Mouse (Mus musculus) gastrocnemius, postnatal 10 days (tissue): ENCODE results near the gene Rela. TPM values are rescaled to one million over a fixed set of nuclear protein-coding genes. Genes with fewer than 3 reads are reported as not detected.
A peak's percentile ranks its signal among the peaks of the same experiment; 100 is the strongest.

Experiments
- DNase-seq: peaks from one replicate; pipeline ENCODE4 v3.0.0; 2021; ENCODE audit warnings: mixed read lengths
- total RNA-seq, 2 experiments: library from RNA; stranded (reverse); gene quantifications; 2 replicates each; pipeline ENCODE4 v1.2.3; 2021

Rela gene
- total RNA-seq, 2 experiments from 2014 or later: 20.0 to 28.8 TPM

DNA sequence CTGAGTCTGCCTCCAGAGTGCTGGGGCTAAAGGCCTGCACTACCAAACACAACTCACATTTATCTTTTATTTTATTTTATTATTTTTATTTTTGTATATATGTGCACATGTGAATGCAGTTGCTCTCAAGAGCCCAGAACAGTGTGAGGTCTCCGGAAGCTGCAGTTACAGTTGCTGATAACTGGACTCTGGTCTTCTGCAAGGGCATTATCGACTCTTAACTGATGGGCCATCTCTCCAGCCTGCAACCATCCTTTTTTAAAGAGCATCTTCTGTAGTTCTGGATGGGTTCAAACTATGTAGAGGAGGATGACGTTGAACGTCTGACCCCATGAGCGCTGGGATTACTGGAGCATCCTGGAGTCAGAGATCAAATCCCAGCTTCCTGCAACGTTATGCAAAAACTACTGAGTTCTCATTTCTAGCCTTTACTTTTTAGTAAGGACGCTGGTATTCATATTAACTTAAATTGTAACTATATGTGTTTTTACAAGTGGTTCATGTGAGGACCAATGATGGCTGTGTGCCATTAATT, 1.2 kb upstream of the Rela start:
- DNase-seq: no peak

DNA sequence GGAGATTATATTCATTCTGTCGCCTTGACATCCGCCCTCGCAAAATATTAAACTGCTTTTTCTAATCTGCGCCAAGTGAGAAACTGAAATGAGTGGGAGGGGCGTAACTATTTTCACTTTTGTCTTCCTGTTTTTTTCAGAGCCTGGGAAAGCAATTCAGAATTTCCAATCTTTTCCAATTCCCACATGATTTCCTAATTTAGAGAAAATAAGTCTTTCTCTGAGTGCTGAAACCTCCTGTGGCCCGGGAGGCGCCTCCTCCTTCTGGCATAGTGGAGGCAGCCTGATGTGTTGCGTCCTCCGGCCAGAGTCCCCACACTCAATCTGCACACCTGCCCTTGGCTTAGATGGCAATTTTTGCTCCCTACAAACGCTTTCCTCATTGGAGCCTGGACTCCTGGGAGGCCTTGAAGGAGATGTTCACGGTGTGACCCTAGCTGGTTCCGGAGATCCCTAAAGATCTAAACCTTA, 677 bp upstream of the Rela start:
- DNase-seq: no peak

DNA sequence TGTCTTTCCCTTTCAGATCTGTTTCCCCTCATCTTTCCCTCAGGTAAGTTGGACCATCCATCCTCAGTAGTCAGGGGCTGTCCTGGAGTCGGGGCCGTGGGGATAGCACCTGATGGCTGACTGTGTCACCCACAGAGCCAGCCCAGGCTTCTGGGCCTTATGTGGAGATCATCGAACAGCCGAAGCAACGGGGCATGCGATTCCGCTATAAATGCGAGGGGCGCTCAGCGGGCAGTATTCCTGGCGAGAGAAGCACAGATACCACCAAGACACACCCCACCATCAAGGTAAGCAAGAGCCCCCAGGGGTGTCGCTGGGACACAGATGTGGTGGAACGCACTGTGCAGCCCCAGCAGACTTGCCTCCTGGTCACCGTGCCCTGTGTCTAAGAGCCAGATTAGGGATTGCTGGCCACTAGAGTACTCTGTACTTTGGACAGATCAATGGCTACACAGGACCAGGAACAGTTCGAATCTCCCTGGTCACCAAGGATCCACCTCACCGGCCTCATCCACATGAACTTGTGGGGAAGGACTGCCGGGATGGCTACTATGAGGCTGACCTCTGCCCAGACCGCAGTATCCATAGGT, 1.2 kb downstream of the Rela start:
- DNase-seq: no peak

DNA sequence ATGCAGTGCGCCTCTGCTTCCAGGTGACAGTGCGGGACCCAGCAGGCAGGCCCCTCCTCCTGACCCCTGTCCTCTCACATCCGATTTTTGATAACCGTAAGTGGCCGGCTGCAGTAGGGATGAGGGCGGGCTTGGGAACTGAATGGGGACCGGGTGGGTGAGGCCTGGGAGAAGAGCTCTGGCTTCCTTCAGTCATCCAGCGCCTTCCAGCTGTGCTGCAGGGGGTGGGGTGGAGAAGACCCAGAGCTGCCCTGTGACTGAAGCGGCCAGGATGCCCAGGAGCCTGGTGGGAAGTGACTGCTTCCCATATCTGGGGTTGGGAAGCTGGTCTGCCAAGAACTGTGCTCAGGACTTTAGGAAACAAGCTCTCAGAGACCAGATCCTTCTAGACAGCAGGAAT, 3.1 kb downstream of the Rela start:
- no peak for DNase-seq

DNA sequence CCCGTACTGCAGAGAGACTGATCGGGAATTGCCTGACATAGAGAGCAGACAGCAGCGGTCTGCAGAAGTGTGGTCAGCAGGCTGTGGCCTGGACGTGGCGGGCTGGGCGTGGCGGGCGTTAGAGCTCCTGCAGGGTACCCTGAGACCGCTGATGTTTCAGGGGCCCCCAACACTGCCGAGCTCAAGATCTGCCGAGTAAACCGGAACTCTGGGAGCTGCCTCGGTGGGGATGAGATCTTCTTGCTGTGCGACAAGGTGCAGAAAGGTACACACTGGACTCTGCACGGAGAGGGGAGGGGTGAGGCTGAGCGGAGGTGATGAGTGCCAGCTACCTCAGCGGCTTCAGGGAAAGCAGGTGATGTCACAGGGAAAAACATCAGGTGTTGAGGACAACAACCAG, 3.7 kb downstream of the Rela start:
- no peak for DNase-seq

DNA sequence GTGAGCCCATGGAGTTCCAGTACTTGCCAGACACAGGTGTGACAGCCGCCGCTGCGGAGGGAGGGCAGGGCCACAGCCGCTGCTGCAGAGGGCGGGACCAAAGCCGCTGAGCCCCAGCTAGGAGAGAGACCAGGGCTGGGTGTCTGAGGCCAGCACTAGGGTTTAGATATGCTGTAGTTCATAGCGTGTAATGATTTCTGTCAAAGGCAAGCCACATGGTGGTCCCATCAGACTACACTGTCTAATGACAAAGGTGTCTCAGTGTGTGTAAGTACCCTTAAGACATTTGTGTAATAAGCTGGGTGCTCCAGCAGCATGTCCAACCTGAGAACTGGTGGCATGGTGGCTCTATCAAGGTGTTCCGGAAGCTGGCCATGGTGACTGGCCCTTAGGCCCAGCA, 4.4 kb downstream of the Rela start:
- no peak for DNase-seq

DNA sequence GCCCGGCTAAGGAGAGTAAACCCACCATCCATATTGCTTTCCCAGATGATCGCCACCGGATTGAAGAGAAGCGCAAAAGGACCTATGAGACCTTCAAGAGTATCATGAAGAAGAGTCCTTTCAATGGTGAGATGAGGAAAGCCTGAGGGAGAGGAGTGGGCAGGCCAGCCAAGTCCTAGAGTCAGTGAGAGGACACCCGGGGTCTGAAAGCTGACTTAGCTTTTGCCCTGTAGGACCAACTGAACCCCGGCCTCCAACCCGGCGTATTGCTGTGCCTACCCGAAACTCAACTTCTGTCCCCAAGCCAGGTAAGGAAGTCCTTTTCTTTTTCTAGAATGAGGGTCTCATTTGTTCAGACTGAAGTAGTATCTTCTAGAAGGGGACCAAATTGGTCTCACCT, 8.0 kb downstream of the Rela start:
- no peak for DNase-seq

DNA sequence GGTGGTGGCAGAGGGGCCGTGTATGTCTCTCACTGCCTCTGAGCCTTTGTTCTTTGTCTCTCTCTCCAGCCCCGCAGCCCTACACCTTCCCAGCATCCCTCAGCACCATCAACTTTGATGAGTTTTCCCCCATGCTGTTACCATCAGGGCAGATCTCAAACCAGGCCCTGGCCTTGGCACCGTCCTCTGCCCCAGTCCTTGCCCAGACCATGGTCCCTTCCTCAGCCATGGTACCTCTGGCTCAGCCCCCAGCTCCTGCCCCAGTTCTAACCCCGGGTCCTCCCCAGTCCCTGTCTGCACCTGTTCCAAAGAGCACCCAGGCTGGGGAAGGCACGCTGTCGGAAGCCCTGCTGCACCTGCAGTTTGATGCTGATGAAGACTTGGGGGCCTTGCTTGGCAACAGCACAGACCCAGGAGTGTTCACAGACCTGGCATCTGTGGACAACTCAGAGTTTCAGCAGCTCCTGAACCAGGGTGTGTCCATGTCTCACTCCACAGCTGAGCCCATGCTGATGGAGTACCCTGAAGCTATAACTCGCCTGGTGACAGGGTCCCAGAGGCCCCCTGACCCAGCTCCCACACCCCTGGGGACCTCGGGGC, 9.5 kb downstream of the Rela start:
- DNase-seq: no peak

DNA sequence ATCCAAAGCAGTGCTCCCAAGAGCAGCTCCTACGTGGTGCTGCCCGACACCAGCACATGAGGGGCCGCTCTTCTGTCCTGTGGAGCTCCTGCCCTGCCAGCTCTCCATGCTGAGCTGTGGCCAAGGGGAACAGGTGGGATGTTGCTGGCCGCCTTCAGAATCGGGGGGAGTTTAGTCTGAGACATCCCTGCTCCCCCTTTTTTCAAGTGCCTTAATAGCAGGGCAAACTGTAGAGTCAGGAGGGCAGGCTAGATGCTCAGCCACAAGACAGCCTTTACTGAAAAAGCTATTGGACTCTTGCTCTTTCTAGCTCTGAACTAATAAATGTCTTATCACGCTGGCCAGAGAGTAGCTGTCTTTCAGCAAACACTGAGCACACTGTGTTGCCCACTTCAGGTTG, 10.5 kb downstream of the Rela start:
- no peak for DNase-seq

DNA sequence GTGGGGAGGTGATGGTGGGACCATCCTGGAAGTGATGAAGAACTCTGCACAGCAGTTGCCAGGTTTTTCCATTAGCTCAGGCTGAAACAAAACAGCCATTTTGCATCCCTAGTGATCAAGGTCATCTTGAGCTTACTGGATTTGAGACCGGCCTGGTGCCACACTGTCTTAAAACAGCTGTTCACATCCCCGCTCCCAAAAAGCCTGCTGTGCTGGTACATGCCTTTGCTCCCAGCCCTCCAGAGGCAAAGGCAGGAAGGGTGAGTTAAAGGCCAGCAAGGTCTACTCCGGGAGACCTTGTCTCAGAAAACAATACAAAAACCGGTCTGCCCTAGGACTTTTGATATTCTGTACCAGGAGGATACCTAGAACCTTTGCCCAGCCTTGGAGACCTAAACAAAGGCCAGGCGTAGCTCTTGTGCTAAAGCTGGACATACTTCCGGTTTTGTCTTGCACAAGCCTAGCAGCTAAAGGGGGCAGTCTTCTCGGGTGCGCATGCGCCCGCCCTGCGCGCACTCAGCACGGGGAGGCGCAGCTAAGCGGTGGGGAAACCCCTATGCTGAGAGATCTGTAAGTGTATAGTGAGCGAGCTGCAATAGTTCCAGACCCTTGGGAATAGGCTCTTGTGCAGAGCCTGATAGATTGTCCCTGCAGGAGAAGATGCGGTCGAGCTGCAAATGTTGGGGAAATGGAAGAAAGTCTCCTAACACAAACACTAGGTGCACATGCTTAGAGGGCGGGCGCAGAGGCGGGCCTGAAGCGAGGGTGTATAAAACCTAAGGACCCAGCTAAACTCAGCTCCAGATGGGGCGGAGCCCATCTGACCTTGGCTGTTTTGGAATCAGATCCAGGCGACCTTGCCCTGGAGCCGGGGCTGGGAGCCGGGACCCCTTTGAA, 11.4 kb downstream of the Rela start:
- DNase-seq: peak; percentile 75

DNA sequence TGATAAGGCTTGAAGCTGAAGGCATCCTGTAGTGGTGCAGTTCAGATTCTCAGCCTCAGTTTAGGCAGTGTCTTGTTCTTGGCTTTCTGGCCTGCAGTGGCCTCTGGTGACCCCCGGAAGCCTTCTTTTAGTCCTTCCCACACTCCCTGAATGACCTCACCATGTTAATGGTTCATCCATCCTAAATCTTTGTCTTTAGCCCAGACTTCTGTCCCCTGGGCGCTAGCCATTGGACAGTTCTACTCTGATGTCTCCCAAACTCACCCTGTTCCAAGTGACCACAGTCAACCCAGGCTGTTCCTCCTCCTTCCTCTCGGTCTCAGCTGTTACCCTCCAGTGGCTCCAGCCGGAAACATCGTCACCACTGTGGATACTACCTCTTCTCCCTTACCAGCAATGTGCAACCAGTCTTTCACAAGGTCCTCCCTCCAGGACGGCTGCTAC, 12.0 kb downstream of the Rela start:
- DNase-seq: peak; percentile 56

DNA sequence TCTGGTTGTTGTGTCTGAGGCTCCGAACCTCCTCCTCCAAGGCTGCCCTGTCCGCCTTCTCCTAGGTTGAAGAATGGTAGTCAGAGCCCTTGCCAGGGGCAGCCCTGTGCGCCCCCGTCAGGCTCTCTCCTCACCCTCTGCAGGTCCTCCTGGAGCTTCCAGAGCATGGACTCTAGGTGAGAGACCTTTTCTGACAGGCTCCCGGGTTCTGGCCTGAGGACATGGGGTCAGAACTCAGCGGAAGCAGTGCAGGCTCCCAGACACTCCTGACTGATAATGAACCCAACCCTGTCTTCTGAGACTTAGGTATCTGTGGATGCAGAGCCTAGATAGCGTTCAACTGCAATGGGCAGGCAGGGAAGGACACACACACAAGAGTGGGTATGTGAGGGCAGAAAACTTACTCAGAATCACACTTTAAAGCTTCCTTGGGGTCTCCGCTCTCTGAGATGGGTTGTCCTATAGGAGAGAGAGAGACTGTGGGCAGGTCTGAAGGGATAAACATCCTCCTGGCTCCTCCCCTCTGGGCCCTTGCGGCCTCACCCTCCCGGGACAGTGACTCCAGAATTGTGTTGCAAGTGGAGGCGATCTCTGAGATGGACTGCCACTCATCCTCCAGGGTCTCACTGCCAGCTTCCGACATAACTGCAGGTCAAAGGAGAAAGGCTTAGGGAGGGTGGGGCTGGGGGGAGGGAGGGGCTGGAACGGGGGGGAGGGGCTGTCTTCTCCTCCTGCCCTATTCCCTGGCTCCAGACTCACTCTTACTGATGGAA, 14.4 kb downstream of the Rela start:
- no peak for DNase-seq

DNA sequence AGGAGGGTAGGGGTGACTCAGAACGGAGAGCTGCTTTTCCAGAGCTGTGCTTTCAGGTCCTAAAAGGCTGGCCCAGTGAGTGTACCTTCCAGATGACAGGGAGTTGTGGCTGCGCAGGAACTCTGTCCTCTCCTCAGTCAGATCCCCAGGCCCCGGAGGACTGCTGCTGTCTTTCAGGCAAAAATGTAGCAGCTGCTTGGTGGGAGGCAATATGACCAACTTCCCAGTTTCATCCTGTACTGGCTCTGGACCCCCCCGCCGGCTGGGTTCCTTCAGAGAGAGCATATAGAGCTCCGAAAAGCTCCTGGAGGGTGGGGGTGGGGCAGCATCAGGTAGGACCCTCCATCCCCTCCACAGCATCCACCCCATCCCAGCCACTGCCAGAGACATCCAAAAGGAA, 15.3 kb downstream of the Rela start:
- no peak for DNase-seq

DNA sequence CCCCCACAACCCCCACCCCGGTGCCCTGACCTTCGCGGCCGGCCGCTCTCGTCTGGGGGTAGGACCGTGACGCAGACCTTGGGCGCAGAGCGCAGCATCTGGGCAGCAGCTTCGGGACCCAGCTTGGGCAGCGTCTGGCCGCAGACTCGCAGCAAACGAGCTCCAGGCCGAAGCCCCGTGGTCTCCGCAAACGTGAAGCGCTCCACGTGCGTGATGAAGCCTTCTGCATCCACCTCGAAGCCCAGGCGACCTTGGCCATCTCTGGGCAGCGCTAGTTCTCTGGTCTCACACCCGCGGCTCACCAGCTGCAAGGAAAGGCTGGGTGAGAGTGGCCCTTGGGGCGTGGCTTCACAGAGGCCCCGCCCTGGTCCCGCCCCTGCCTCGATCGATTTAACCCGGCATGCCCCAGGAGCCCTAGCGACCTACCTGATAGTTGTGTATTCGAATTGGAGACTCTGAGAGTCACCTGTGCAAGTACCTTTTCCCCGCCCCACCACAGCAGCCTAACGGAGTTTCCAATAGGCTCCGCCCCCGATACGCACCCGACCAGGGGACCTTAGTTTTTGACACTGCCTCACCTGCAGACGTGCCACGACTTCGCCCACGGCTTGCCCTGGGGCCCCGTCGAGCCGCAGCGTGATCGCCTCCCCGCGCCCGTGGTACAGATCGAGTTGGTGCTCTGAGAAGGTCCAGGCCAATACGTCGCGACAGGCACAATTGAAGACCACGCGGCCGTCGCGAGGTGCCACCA, 16.9 kb downstream of the Rela start:
- DNase-seq: peak; percentile 9

DNA sequence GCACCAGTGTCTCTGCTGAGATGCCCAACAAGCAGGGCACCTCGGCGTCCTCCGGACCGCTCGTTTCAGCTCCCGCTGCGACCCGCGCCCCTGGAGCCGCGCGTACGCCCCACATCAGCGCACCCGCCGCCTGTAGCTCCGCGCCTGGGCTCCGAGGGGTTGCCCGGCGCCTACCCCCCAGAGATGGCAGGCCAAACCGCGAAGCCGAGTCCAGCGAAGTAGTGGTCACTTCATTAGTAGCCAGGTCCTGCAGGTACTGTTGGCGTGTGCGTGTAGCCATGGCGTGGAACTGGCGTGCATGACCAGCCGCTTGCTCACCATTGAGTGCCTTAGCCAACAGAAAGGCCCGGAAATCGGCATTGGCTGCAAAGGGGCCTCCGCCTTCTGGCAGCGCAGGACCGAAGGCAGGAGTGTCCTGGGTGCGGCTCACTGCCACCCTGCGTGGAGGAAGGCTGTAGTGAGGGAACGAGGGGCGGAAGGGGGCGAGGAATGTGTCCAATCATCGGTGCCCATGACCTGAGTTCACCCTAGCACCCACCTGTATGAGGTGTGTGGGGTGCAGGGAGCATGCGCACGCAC, 17.5 kb downstream of the Rela start:
- DNase-seq: peak; percentile 6

DNA sequence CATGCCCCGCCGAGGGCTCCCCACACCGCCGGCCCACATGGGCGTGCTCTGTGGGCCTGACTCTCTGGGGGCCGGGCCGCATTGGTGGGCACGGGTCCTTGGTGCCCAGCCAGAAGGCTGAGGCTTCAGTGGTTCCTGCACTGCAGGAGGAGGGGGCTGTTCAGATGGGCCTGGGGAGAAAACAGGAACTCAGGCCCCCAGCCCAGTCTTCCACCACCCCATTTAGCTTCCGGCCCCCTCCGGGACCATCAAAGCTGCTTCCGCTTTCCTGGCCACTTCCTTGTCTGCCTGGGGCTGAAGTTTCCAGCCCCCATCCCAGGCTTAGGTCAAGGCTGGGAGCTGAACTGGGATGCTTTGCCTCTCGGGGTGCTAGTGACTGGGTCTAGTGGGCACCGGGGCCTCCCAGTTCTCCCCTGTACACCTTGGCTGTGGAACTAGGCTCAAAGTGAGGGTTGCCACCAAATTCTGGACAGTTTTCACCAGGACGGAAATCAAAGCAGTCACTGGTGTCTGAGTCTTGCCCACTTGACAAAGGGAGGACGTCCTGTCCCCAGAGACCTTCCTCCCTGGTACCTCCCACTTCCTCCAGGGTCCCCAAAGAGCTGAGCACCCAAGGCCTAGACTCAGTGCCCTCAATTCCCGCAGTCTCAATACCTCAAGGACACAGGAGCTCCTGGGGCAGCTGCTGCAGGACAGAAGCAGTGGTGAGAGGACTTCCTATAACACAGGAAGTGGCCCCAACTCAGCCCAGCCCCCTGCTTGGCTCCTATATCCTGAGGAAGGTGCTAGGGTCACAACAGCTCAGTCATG, 23.9 kb downstream of the Rela start:
- no peak for DNase-seq

DNA sequence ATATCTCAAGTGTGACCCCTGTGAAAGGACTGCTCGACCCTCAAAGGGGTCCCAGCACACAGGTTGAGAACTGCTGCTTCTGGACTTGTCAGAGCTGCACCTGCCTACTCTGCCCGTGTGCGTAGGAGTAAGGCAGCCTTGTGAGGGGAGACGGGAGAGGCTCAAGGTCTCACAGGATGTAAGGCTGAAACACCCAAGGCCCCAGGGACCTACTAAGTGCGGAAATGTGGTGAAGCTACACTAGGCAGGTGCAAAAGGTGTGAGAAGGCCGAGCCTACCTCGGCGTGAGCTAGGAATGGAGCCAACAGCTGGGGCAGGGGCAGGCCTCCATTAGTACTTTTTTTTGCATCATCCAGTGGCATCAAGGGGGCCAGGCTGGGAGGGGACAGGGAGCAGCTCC, 25.0 kb downstream of the Rela start:
- no peak for DNase-seq

DNA sequence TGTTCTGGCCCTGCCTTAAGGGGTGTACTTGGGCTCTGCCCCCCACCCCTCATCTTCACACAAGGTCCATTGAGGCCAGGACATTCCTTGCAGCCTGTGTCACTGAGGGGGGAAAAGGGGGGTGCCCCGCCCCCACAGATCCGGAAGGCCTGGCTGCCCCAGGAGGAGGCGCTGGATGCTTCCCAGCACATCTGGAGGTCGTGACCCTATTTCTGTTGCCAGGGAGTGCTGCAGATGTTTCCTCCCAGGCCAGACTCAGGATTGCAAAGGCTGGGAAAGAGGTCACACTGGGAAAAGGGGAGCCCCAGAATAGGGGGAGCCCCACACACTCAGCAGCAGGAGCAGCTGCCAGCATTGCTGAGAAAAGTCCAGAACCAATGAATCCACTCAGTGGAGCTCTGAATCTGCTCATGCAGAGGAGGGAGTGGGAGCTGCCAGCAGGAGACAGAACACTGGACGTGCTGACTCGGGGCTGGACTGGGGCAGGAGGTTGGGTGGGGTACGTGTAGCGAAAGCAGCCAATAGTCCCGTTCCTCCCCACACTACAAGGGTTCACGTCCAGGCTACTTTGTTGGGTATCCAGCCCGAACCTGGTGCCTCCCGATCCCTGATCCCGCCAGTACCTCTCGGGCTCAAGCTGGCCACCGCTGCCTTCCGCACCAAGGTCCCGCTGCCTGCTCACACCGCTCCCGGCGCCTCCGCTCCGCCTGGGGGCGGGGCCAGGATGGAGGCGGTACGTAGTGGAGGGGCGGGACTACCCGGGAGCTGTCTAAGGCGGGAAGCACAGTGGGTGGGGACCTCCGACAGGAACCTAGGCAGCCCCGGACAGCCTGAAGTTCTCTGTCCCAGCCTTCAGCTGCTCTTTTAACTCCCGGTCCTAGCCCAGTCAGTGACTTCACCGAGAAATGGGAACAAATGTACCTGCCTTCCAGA, 26.0 kb downstream of the Rela start, which contains the start of gene Sipa1:
Gene Sipa1, minus strand, starts transcription at position 727 of the 933 bp plus-strand sequence.
- peak; percentile 90 for DNase-seq

DNA sequence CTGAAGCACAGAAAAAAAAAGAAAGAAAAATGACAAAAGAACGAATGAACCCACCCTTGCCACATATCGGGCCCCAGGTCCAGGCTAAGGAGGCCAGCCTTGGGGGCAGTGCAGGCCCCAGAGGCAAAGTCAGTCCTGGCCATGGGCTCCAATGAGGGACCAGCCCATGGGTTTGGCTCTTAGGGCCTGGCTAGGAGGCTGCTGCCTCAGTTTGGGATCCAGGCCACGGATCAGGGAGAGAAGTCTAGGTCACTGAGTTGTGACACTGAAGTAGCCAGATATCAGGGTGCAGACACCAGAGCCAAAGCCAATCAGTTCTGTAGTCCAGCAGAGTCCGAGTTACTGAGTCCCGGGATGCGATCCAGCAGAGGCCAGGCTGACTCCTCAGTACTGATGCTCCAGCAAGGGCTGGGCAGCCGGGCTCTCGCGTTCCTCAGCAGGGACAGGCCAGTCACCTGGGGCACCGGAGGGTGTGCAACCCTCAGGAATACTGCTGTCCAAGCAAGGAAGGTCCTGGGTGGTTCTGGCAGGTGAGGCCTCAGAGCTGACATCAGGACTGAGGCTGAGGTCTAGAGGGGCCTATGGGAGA, 27.5 kb downstream of the Rela start:
- DNase-seq: no peak
